Mouse (Mus musculus): Measurements from ENCODE around the gene Adipoq.

GRCm38 (mm10) chr16:23140911-23141310 lies 5.4 kb upstream of the Adipoq start:
- no peak for TF ChIP-seq EP300 (IDR thresholded peaks at IDR 0.05; ENCODE audit: low read depth in 1 of 2, low read length in 2 of 2)
- no peak for TF ChIP-seq MAX (IDR thresholded peaks at IDR 0.05; ENCODE audit: low read length)
- TF ChIP-seq RCOR1 (IDR thresholded peaks at IDR 0.05; ENCODE audit: low read depth, low read length): no peak
- TF ChIP-seq TAL1 (IDR thresholded peaks at IDR 0.05; ENCODE audit: low read length): no peak
- no peak for TF ChIP-seq ZC3H11A (IDR thresholded peaks at IDR 0.05; ENCODE audit: low read depth, low read length)
- no peak for TF ChIP-seq CTCF (IDR thresholded peaks at IDR 0.05 in 2 of 3, conservative IDR thresholded peaks at IDR 0.05 in 1 of 3; ENCODE audit: control insufficient read depth in 1 of 3, insufficient read depth in 1 of 3, low read depth in 2 of 3, low read length in 3 of 3, poor library complexity in 1 of 3, severe bottlenecking in 1 of 3)
- no peak for TF ChIP-seq MAFK (IDR thresholded peaks at IDR 0.05; ENCODE audit: borderline replicate concordance, low read depth, low read length)
- TF ChIP-seq JUND (IDR thresholded peaks at IDR 0.05; ENCODE audit: low read depth, low read length): no peak
- TF ChIP-seq POLR2A (IDR thresholded peaks at IDR 0.05; ENCODE audit: control insufficient read depth in 1 of 2, insufficient read depth in 1 of 2, low read depth in 1 of 2, low read length in 2 of 2, poor library complexity in 1 of 2): no peak
- no peak for TF ChIP-seq USF1 (IDR thresholded peaks at IDR 0.05; ENCODE audit: low read depth, low read length)
- no peak for TF ChIP-seq ZNF384 (IDR thresholded peaks at IDR 0.05; ENCODE audit: low read depth, low read length)
- no peak for TF ChIP-seq MXI1 (IDR thresholded peaks at IDR 0.05; ENCODE audit: low read depth, low read length)
- TF ChIP-seq ELF1 (IDR thresholded peaks at IDR 0.05; ENCODE audit: low read depth, low read length): no peak
- TF ChIP-seq MYB (IDR thresholded peaks at IDR 0.05; ENCODE audit: low read depth, low read length): no peak

All from MEL (cell line).